Mouse (Mus musculus) midbrain, postnatal 0 days (tissue): ENCODE measurements around the gene Samd13. TPM values are rescaled to one million over a fixed set of nuclear protein-coding genes. Genes with fewer than 3 reads are reported as not detected.

ENCODE experiments used
- ATAC-seq: fragments of 200-750 bp; cut with Nextera tagmentation; 2 replicates; pipeline ENCODE4 v1.8.0; 2017; ENCODE audit warnings: moderate number of reproducible peaks, mild to moderate bottlenecking, moderate TSS enrichment, moderate library complexity; ENCODE audit not compliant: low FRiP score
- DNase-seq: peaks from one replicate; pipeline ENCODE4 v3.0.0-alpha.2; 2015; ENCODE audit warnings: low spot score
- H3K27ac ChIP-seq: fragments of 300-500 bp; sonication (generic); 2 replicates; pipeline ENCODE4 v1.5.1; 2014; ENCODE audit warnings: low read depth, mild to moderate bottlenecking, low read length, mixed read lengths
- H3K27me3 ChIP-seq: fragments of 300-500 bp; sonication (generic); 2 replicates; pipeline ENCODE4 v1.6.1; 2014; ENCODE audit warnings: low read length, control low read depth, mixed read lengths; ENCODE audit not compliant: insufficient read depth
- H3K36me3 ChIP-seq: fragments of 300-500 bp; sonication (generic); 2 replicates; pipeline ENCODE4 v1.6.1; 2014; ENCODE audit warnings: low read length, control low read depth, mixed read lengths; ENCODE audit not compliant: insufficient read depth
- H3K4me1 ChIP-seq: fragments of 300-500 bp; sonication (generic); 2 replicates; pipeline ENCODE4 v1.6.1; 2014; ENCODE audit warnings: mild to moderate bottlenecking, control low read depth, antibody characterized with exemption, low read length, mixed read lengths; ENCODE audit not compliant: insufficient read depth
- H3K4me2 ChIP-seq: fragments of 300-500 bp; sonication (generic); 2 replicates; pipeline ENCODE4 v1.6.1; 2014; ENCODE audit warnings: low read depth, mild to moderate bottlenecking, low read length, mixed read lengths; ENCODE audit not compliant: poor library complexity, severe bottlenecking
- H3K4me3 ChIP-seq: fragments of 300-500 bp; sonication (generic); 2 replicates; pipeline ENCODE4 v1.5.1; 2014; ENCODE audit warnings: low read depth, mild to moderate bottlenecking, low read length, moderate library complexity
- H3K9ac ChIP-seq: fragments of 300-500 bp; sonication (generic); replicated peaks from 2 replicates; pipeline ENCODE4 v1.6.1; 2014; ENCODE audit warnings: mild to moderate bottlenecking, low read length, moderate library complexity, mixed read lengths; ENCODE audit not compliant: poor library complexity, severe bottlenecking
- H3K9me3 ChIP-seq: fragments of 300-500 bp; sonication (generic); 2 replicates; pipeline ENCODE4 v1.6.1; 2016; ENCODE audit warnings: low read length, control low read depth
- CTCF ChIP-seq: IDR thresholded peaks from 2 replicates; pipeline ENCODE4 v1.5.1; 2016; ENCODE audit warnings: antibody characterized with exemption, mild to moderate bottlenecking
- WGBS: fragments of 180-500 bp; shearing (Covaris S2); extraction: QIAGEN DNeasy Blood & Tissue Kit; methylation state at CpG from one replicate; pipeline ENCODE4 v1.1.7; 2014; 5-methylcytosine and 5-hydroxymethylcytosine counted together
- polyA plus RNA-seq: library from polyadenylated mRNA; unstranded; fragments of >200 nt; fragmentation: Nextera tagmentation; extraction: Ambion mirVana; gene quantifications from 2 replicates; pipeline ENCODE4 v1.2.1, GENCODE M21; 2015
- total RNA-seq: library from RNA; depleted of rRNA; stranded (reverse); fragments of >200 nt; gene quantifications from 2 replicates; pipeline ENCODE4 v1.2.3, GENCODE M21; 2014; rRNA removed

Gene Samd13
- total RNA-seq: 0.16 and 0.99 TPM in 2 replicates
- polyA plus RNA-seq: 0.23 and 0.31 TPM in 2 replicates

DNA sequence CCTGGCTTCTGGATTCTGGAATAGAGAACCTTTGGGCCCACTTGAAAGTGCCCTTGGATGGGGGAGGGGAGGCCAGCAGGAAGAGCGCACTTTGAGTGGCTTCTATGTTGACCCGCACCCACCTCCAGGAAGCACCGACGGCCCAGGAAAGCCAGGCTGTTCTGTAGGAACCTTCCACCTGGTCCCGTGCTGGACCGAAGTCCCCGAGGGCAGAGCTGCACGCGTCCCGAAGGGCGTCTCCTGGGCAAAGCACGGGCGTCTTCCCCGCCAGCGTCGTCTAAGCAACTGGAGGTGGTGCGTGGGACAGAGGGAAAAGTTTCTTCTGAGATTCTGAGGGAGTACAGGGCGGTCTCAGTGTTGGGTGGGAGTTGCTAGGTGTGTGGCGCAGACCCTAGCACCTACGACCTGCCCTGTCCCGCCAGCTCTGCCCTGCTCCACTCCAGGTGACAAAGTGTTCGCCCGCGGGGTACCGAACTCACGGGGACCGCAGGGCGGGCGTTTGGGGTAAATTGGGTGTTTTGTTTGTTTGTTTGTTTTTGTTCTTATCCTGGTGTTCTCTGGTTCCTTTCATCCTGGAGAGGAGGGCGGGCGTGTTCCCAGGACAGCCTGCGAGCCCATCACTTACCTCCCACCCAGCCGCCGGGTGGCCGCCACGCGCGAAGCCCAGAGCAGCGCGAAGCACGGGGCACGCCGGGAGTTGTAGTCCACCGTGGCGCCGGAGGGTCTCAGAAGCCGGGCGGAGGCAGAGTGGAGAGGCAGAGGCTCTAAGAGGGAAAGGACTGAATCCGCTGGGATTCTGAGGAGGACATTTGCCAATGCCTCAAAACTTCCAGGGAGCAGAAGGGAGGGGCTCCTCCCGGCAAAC is at the start of gene Samd13:
TSS of gene Samd13 (minus strand) at position 782 of the 865 bp plus-strand sequence.
- peak; percentile 72 for DNase-seq
- WGBS: 5% methylated on average over 50 of the region's 50 CpGs

DNA sequence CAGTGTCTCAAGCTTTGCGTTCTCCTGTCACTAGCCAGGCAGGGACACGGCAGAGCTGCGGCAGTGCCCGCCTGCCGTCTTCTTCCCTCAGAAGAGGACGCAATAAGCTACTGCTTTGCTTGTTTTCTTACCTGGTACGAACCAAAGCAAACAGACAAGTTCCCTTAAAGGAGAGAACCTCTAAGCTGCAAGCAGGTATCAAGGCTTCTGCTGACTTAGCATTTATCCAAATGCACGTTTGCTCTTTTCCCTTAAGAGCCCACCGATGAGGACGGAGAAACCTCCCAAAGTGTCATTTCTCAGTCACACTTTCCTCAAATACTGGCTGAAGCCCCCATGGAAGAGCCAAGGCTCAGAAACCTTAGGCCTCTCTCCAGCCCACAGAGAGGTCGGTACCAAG is 46.1 kb upstream of the Samd13 start:
- Histone ChIP-seq H3K36me3 (peaks cover 39% of the 10 kb centered on the region), H3K27ac (no peak overlapping the region), H3K4me2 (no peak overlapping the region), H3K9ac (no peak overlapping the region), H3K9me3 (no peaks in the 10 kb centered on the region), H3K4me3 (no peak overlapping the region), H3K27me3 (no peaks in the 10 kb centered on the region), H3K4me1 (no peaks in the 10 kb centered on the region)
- TF ChIP-seq CTCF: no peak
- DNase-seq (no peak), ATAC-seq (no peak)
- WGBS: 95% methylated on average over 11 of the region's 11 CpGs

More for the DNA sequence above, at the start of gene Samd13:
- Histone ChIP-seq H3K9ac (0 out of 2 replicates have a peak within 1 kb of the TSS, but pooled peaks have one; percentile 29), H3K9me3 (no peaks in the 10 kb centered on the region), H3K4me2 (peak within 1 kb of the TSS; percentile 70), H3K27me3 (no peaks in the 10 kb centered on the region), H3K4me3 (peak within 1 kb of the TSS; percentile 44), H3K36me3 (no peaks in the 10 kb centered on the region), H3K27ac (no peak within 1 kb of the TSS), H3K4me1 (no peaks in the 10 kb centered on the region)
- ATAC-seq: peak; percentile 83
- peak; percentile 22 for TF ChIP-seq CTCF

DNA sequence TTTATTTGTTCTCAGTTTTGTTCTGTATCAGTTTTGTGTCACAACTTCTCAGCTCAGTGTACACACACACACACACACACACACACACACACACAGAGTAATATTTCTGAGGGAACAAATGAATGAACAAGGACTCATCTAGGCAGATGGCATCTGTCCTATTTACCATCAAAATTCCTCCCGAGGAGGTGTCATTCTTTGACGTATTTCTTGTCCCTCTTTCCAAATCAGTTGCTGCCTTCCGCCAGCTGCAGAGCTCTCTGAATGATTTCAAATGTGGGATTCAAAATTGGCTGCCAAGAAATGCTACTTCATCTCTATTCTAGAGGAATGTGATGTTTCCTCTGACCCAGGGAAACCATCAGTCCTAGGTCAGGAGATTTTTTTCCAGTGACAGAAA is 37.6 kb upstream of the Samd13 start:
- WGBS: 66% methylated on average over 3 of the region's 3 CpGs
- no peak for TF ChIP-seq CTCF
- no peak overlapping the region for H3K4me3 ChIP-seq

DNA sequence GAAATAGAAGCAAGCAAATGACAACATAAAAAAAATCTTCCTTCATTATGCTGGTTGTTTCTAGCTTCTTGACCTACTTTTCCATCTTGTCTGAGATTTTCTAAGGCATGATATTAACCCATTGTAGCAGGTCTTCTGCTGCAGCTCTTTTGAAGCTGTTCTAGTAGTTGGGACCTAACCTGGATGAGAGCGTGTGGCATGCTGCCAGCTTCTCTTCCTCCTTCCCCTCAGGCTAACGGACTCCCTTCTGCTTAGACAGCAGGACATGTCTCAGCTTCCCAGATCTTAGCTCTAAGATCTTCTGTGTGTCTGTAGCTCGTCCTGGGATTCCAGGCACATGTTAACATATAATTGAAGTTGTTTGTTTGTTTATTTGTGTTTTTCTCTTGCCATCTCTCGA is 34.3 kb upstream of the Samd13 start:
- no peaks in the 10 kb centered on the region for H3K36me3 ChIP-seq
- no peak for TF ChIP-seq CTCF
- ATAC-seq (no peak), DNase-seq (no peak)
- WGBS: 66% methylated on average over 4 of the region's 4 CpGs
- 0 out of 2 replicates have a peak, but pooled peaks cover 2% of the 10 kb centered on the region for H3K4me1 ChIP-seq
- H3K9me3 ChIP-seq: no peaks in the 10 kb centered on the region
- no peak overlapping the region for H3K9ac ChIP-seq
- H3K4me3 ChIP-seq: no peak overlapping the region
- H3K27ac ChIP-seq: no peak overlapping the region
- no peaks in the 10 kb centered on the region for H3K27me3 ChIP-seq
- no peak overlapping the region for H3K4me2 ChIP-seq

More for the DNA sequence above, 37.6 kb upstream of the Samd13 start:
- Histone ChIP-seq H3K9ac (no peak overlapping the region), H3K27ac (no peak overlapping the region), H3K36me3 (peaks cover 5% of the 10 kb centered on the region), H3K27me3 (no peaks in the 10 kb centered on the region), H3K4me2 (no peak overlapping the region), H3K9me3 (no peaks in the 10 kb centered on the region), H3K4me1 (0 out of 2 replicates have a peak, but pooled peaks cover 2% of the 10 kb centered on the region)
- ATAC-seq (no peak), DNase-seq (no peak)

DNA sequence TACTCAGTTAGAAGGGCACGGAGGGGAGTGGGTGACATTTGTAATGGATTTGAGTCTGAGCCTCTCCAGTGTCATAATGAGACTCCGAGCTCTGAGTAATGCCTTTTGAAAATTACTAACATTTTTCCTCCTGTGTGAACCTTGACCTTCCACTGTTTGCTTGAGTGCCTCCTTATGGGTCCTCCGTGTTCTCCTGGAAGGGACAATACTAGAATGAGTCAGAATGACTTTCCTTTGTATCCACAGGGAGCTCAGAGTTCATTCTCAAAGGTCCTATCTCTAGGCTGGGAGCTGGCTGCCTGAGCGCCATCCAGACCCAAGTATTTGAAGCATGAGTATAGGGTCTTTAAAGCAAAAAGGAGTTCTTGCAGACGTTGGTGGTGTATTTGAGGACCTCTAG is 32.9 kb upstream of the Samd13 start:
- no peak for DNase-seq
- no peaks in the 10 kb centered on the region for H3K36me3 ChIP-seq
- no peaks in the 10 kb centered on the region for H3K27me3 ChIP-seq
- H3K9ac ChIP-seq: no peak overlapping the region
- 70% methylated on average over 5 of the region's 5 CpGs for WGBS
- H3K4me2 ChIP-seq: no peak overlapping the region
- no peak for ATAC-seq
- H3K9me3 ChIP-seq: no peaks in the 10 kb centered on the region
- no peak for TF ChIP-seq CTCF
- no peak overlapping the region for H3K4me3 ChIP-seq
- no peak overlapping the region for H3K27ac ChIP-seq
- 0 out of 2 replicates have a peak, but pooled peaks cover 2% of the 10 kb centered on the region for H3K4me1 ChIP-seq

DNA sequence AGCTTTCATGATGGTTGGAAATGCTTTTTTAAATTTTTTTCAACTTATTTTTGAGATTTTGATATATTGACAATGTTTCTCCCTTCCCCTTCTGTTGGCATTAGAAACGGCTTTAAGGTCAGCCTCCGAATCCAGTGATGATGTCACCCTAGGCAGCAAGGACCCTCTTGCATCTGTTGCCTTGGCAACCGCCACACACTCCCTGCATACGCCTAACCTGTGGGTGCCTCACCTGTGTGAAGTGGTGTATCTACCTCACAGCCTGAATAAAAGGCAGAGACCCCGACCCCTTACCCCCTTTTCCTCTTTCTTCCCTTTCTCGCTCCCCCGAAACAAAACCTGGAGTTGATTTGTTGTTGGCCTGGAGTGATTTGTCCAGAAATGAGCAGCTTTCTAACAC is 26.9 kb upstream of the Samd13 start:
- WGBS: 64% methylated on average over 7 of the region's 7 CpGs
- H3K27me3 ChIP-seq: no peaks in the 10 kb centered on the region
- peaks cover 4% of the 10 kb centered on the region; the same call in 1 of the 2 replicates for H3K4me1 ChIP-seq
- H3K4me2 ChIP-seq: no peak overlapping the region
- H3K4me3 ChIP-seq: no peak overlapping the region
- no peaks in the 10 kb centered on the region for H3K9me3 ChIP-seq
- no peaks in the 10 kb centered on the region for H3K36me3 ChIP-seq
- no peak overlapping the region for H3K9ac ChIP-seq
- no peak for DNase-seq
- no peak overlapping the region for H3K27ac ChIP-seq
- no peak for TF ChIP-seq CTCF
- ATAC-seq: peak; percentile 42; the same call in 1 of the 2 replicates
